Mouse (Mus musculus) lung, embryonic 14.5 days (tissue): ENCODE measurements at regions not wholly inside any gene's neighbourhood (a gene's known extent, or its start where the extent isn't known, plus 50 kb on each side); places are given as distances from the start of the nearest gene placed in this dataset.

Experiments
- ATAC-seq: fragments of 200-750 bp; cut with Nextera tagmentation; 2 replicates; pipeline ENCODE4 v1.8.0; 2017; ENCODE audit warnings: mild to moderate bottlenecking, moderate TSS enrichment, moderate library complexity; ENCODE audit not compliant: insufficient read depth
- DNase-seq: peaks from one replicate; pipeline ENCODE4 v3.0.0-alpha.2; 2015
- H3K27ac ChIP-seq: fragments of 300-500 bp; sonication (generic); 2 replicates; pipeline ENCODE4 v1.5.1; 2014; ENCODE audit warnings: low read depth, mild to moderate bottlenecking, moderate library complexity
- H3K27me3 ChIP-seq: fragments of 300-500 bp; sonication (generic); 2 replicates; pipeline ENCODE4 v1.6.1; 2014; ENCODE audit warnings: low read length, control low read depth; ENCODE audit not compliant: insufficient read depth
- H3K36me3 ChIP-seq: fragments of 300-500 bp; sonication (generic); 2 replicates; pipeline ENCODE4 v1.6.1; 2014; ENCODE audit warnings: control low read depth; ENCODE audit not compliant: insufficient read depth
- H3K4me1 ChIP-seq: fragments of 300-500 bp; sonication (generic); 2 replicates; pipeline ENCODE4 v1.6.1; 2014; ENCODE audit warnings: antibody characterized with exemption, control low read depth; ENCODE audit not compliant: insufficient read depth
- H3K4me2 ChIP-seq: fragments of 300-500 bp; sonication (generic); 2 replicates; pipeline ENCODE4 v1.6.1; 2014; ENCODE audit warnings: mild to moderate bottlenecking
- H3K4me3 ChIP-seq: fragments of 300-500 bp; sonication (generic); 2 replicates; pipeline ENCODE4 v1.5.1; 2014; ENCODE audit warnings: low read depth, low read length
- H3K9ac ChIP-seq: fragments of 300-500 bp; sonication (generic); 2 replicates; pipeline ENCODE4 v1.6.1; 2014
- H3K9me3 ChIP-seq: fragments of 300-500 bp; sonication (generic); 2 replicates; pipeline ENCODE4 v1.6.1; 2016; ENCODE audit warnings: low read depth, low read length, control low read depth
- CTCF ChIP-seq: IDR thresholded peaks from 2 replicates; pipeline ENCODE4 v1.5.1; 2016; ENCODE audit warnings: antibody characterized with exemption, low read depth
- WGBS: fragments of 180-500 bp; shearing (Covaris S2); extraction: QIAGEN DNeasy Blood & Tissue Kit; methylation state at CpG from one replicate; pipeline ENCODE4 v1.1.7; 2014; 5-methylcytosine and 5-hydroxymethylcytosine counted together

- WGBS, result 61% methylated on average over 7 of the region's 7 CpGs
- no peaks in the 10 kb centered on the region for H3K27me3 ChIP-seq
- no peak overlapping the region for H3K27ac ChIP-seq
- H3K4me2 ChIP-seq, result no peak overlapping the region
- ATAC-seq (no peak), DNase-seq (no peak)
- no peak for TF ChIP-seq CTCF
- no peak overlapping the region for H3K9ac ChIP-seq
- H3K9me3 ChIP-seq, result no peaks in the 10 kb centered on the region
- no peaks in the 10 kb centered on the region; the same call in 1 of the 2 replicates for H3K36me3 ChIP-seq
- no peak overlapping the region for H3K4me3 ChIP-seq
- no peaks in the 10 kb centered on the region for H3K4me1 ChIP-seq
Observed at GRCm38 (mm10) chr15:62171632-62172031, 1248.8 kb upstream of the A1bg start.

- no peak overlapping the region for H3K9ac ChIP-seq
- H3K36me3 ChIP-seq, result no peaks in the 10 kb centered on the region; the same call in 1 of the 2 replicates
- no peaks in the 10 kb centered on the region for H3K9me3 ChIP-seq
- ATAC-seq (no peak), DNase-seq (no peak)
- WGBS, result 36% methylated on average over 2 of the region's 2 CpGs
- TF ChIP-seq CTCF, result no peak
- H3K27me3 ChIP-seq, result no peaks in the 10 kb centered on the region
- no peak overlapping the region for H3K4me3 ChIP-seq
- H3K4me2 ChIP-seq, result no peak overlapping the region
- H3K27ac ChIP-seq, result no peak overlapping the region
- H3K4me1 ChIP-seq, result no peaks in the 10 kb centered on the region
Observed at GRCm38 (mm10) chr15:62171167-62171566, 1248.4 kb upstream of the A1bg start.

- Histone ChIP-seq H3K27ac (no peak overlapping the region), H3K9me3 (no peaks in the 10 kb centered on the region), H3K4me3 (no peak overlapping the region), H3K4me2 (no peak overlapping the region), H3K4me1 (no peaks in the 10 kb centered on the region), H3K9ac (no peak overlapping the region), H3K27me3 (no peaks in the 10 kb centered on the region), H3K36me3 (no peaks in the 10 kb centered on the region; the same call in 1 of the 2 replicates)
- TF ChIP-seq CTCF, result no peak
- DNase-seq, result no peak
- WGBS, result 90% methylated on average over 4 of the region's 4 CpGs
- ATAC-seq, result no peak
Observed at GRCm38 (mm10) chr15:62170337-62170736, 1247.5 kb upstream of the A1bg start.

- WGBS, result 90% methylated on average over 3 of the region's 3 CpGs
- no peak for DNase-seq
- H3K27me3 ChIP-seq, result no peaks in the 10 kb centered on the region
- no peaks in the 10 kb centered on the region; the same call in 1 of the 2 replicates for H3K36me3 ChIP-seq
- no peaks in the 10 kb centered on the region for H3K9me3 ChIP-seq
- no peak for TF ChIP-seq CTCF
- ATAC-seq, result no peak
- H3K4me1 ChIP-seq, result no peaks in the 10 kb centered on the region
- no peak overlapping the region for H3K9ac ChIP-seq
- no peak overlapping the region for H3K27ac ChIP-seq
- H3K4me3 ChIP-seq, result no peak overlapping the region
- H3K4me2 ChIP-seq, result no peak overlapping the region
Observed at GRCm38 (mm10) chr15:62169591-62170019, 1246.8 kb upstream of the A1bg start.

GRCm38 (mm10) chr15:62168958-62169590 lies 1246.3 kb upstream of the A1bg start:
- no peak for TF ChIP-seq CTCF
- Histone ChIP-seq H3K36me3 (no peaks in the 10 kb centered on the region; the same call in 1 of the 2 replicates), H3K4me2 (no peak overlapping the region), H3K27ac (no peak overlapping the region), H3K9ac (no peak overlapping the region), H3K9me3 (no peaks in the 10 kb centered on the region), H3K4me1 (no peaks in the 10 kb centered on the region), H3K4me3 (no peak overlapping the region), H3K27me3 (no peaks in the 10 kb centered on the region)
- WGBS, result 86% methylated on average over 8 of the region's 8 CpGs
- DNase-seq, result no peak
- no peak for ATAC-seq

GRCm38 (mm10) chr15:62168522-62168921 lies 1245.7 kb upstream of the A1bg start:
- no peak for TF ChIP-seq CTCF
- H3K4me3 ChIP-seq, result no peak overlapping the region
- WGBS, result 95% methylated on average over 2 of the region's 2 CpGs
- H3K9me3 ChIP-seq, result no peaks in the 10 kb centered on the region
- H3K36me3 ChIP-seq, result no peaks in the 10 kb centered on the region; the same call in 1 of the 2 replicates
- ATAC-seq (no peak), DNase-seq (no peak)
- H3K9ac ChIP-seq, result no peak overlapping the region
- H3K4me2 ChIP-seq, result no peak overlapping the region
- no peaks in the 10 kb centered on the region for H3K27me3 ChIP-seq
- no peaks in the 10 kb centered on the region for H3K4me1 ChIP-seq
- H3K27ac ChIP-seq, result no peak overlapping the region

GRCm38 (mm10) chr15:62166786-62167185 lies 1244.0 kb upstream of the A1bg start:
- H3K4me1 ChIP-seq, result no peaks in the 10 kb centered on the region
- no peak for ATAC-seq
- H3K27ac ChIP-seq, result no peak overlapping the region
- 90% methylated on average over 5 of the region's 5 CpGs for WGBS
- no peaks in the 10 kb centered on the region for H3K27me3 ChIP-seq
- no peak for TF ChIP-seq CTCF
- DNase-seq, result no peak
- no peak overlapping the region for H3K9ac ChIP-seq
- H3K36me3 ChIP-seq, result no peaks in the 10 kb centered on the region; the same call in 1 of the 2 replicates
- no peak overlapping the region for H3K4me3 ChIP-seq
- no peaks in the 10 kb centered on the region for H3K9me3 ChIP-seq
- no peak overlapping the region for H3K4me2 ChIP-seq
